Mouse (Mus musculus) ES-E14 (cell line): ENCODE data around the gene Hipk2. TPM values are rescaled to one million over a fixed set of nuclear protein-coding genes. Genes with fewer than 3 reads are reported as not detected.

Source experiments
- DNase-seq: peaks from one replicate; pipeline ENCODE4 v3.0.0-alpha.2; 2013; ENCODE audit warnings: low read depth, low spot score
- H3K27ac ChIP-seq: 2 replicates; pipeline ENCODE4 v1.5.1; 2012; ENCODE audit warnings: low read depth, mild to moderate bottlenecking, low read length, moderate library complexity, mixed read lengths; ENCODE audit not compliant: poor library complexity, insufficient read depth, severe bottlenecking
- H3K36me3 ChIP-seq: 2 replicates; pipeline ENCODE4 v1.6.1; 2012; ENCODE audit warnings: mild to moderate bottlenecking, low read length, moderate library complexity, mixed read lengths; ENCODE audit not compliant: control insufficient read depth, poor library complexity, insufficient read depth, severe bottlenecking
- H3K4me1 ChIP-seq, 2 experiments: fragments of 150-350 bp in 1 of 2; sonication (generic) in 1 of 2; 2 replicates each; pipeline ENCODE4 v1.6.1; 2012; ENCODE audit warnings: low read length in 2 of 2, mild to moderate bottlenecking in 1 of 2, mixed read lengths in 1 of 2; ENCODE audit not compliant: control insufficient read depth in 2 of 2, insufficient read depth in 2 of 2, poor library complexity in 1 of 2
- H3K4me3 ChIP-seq, 2 experiments: fragments of 150-350 bp in 1 of 2; sonication (generic) in 1 of 2; 2 replicates each; pipeline ENCODE4 v1.5.1; 2012; ENCODE audit warnings: low read length in 2 of 2, low read depth in 1 of 2, mild to moderate bottlenecking in 1 of 2, mixed read lengths in 1 of 2; ENCODE audit not compliant: insufficient read depth in 1 of 2, poor library complexity in 1 of 2, severe bottlenecking in 1 of 2
- H3K9ac ChIP-seq: 2 replicates; pipeline ENCODE4 v1.6.1; 2012; ENCODE audit warnings: low read depth, mild to moderate bottlenecking, low read length, mixed read lengths; ENCODE audit not compliant: poor library complexity, insufficient read depth, severe bottlenecking
- H3K9me3 ChIP-seq: fragments of 150-350 bp; sonication (generic); 2 replicates; pipeline ENCODE4 v1.6.1; 2012; ENCODE audit warnings: low read depth, mild to moderate bottlenecking, low read length; ENCODE audit not compliant: control insufficient read depth, insufficient read depth
- CHD2 ChIP-seq: IDR thresholded peaks from 2 replicates; pipeline ENCODE4 v1.6.1; 2014; ENCODE audit warnings: mild to moderate bottlenecking, low read depth, low read length, inconsistent platforms
- HCFC1 ChIP-seq: IDR thresholded peaks from 2 replicates; pipeline ENCODE4 v1.6.1; 2012; ENCODE audit warnings: low read length, inconsistent platforms, borderline replicate concordance; ENCODE audit not compliant: insufficient read depth
- MAFK ChIP-seq: IDR thresholded peaks from 2 replicates; pipeline ENCODE4 v1.6.1; 2014; ENCODE audit warnings: mild to moderate bottlenecking, low read depth, low read length, inconsistent platforms; ENCODE audit not compliant: insufficient read depth
- ZC3H11A ChIP-seq: IDR thresholded peaks from 2 replicates; pipeline ENCODE4 v1.6.1; 2012; ENCODE audit warnings: low read depth, mild to moderate bottlenecking, inconsistent platforms, low read length, borderline replicate concordance
- ZNF384 ChIP-seq: IDR thresholded peaks from 2 replicates; pipeline ENCODE4 v1.6.1; 2012; ENCODE audit warnings: low read depth, low read length, inconsistent platforms
- in situ Hi-C, 2 experiments: fragments of 600-800 bp; cut with MboI; formaldehyde crosslinking; loops; one replicate each; pipeline ENCODE4 v1.15.1; 2025; ENCODE audit warnings: low sequenced_read_pairs in 2 of 2, inconsistent platforms in 1 of 2; ENCODE audit not compliant: unreplicated experiment in 2 of 2
- total RNA-seq: library from RNA; depleted of rRNA; stranded (reverse); fragments of 300-350 nt; gene quantifications from 2 replicates; pipeline ENCODE4 v1.2.3, GENCODE M21; 2012

The Hipk2 gene
- total RNA-seq, 1 experiment, result 7.0 TPM

- no peak overlapping the region for H3K9ac ChIP-seq
- no peak overlapping the region for H3K27ac ChIP-seq
- H3K4me1 ChIP-seq, result no peaks in the 10 kb centered on the region
- H3K9me3 ChIP-seq, result no peaks in the 10 kb centered on the region
- H3K4me3 ChIP-seq, result no peak overlapping the region
- no peaks in the 10 kb centered on the region for H3K36me3 ChIP-seq
- TF ChIP-seq MAFK (no peak), CHD2 (no peak), ZC3H11A (no peak), HCFC1 (no peak), ZNF384 (no peak)
- no peak for DNase-seq
- in situ Hi-C loops, result loop anchor here in 1 of 2 experiments (10.0 kb wide), 1 partner anchor 264 kb away; no protein-coding TSS in a partner anchor
These were observed 32.4 kb upstream of the Hipk2 start for GRCm38 (mm10) chr6:38908401-38908800.

- no peaks in the 10 kb centered on the region for H3K36me3 ChIP-seq
- no peak for DNase-seq
- TF ChIP-seq ZC3H11A (no peak), MAFK (no peak), CHD2 (no peak), HCFC1 (no peak), ZNF384 (no peak)
- no peak overlapping the region for H3K27ac ChIP-seq
- in situ Hi-C loops, result loop anchor here in 1 of 2 experiments (10.0 kb wide), 1 partner anchor 261 kb away; no protein-coding TSS in a partner anchor
- H3K4me3 ChIP-seq, result no peak overlapping the region
- no peak overlapping the region for H3K9ac ChIP-seq
- no peaks in the 10 kb centered on the region for H3K9me3 ChIP-seq
- H3K4me1 ChIP-seq, result no peaks in the 10 kb centered on the region
These were observed 30.0 kb upstream of the Hipk2 start for GRCm38 (mm10) chr6:38906005-38906404.

- H3K9ac ChIP-seq, result no peak overlapping the region
- no peak overlapping the region for H3K4me3 ChIP-seq
- H3K9me3 ChIP-seq, result no peaks in the 10 kb centered on the region
- H3K36me3 ChIP-seq, result no peaks in the 10 kb centered on the region
- TF ChIP-seq CHD2 (no peak), HCFC1 (no peak), MAFK (no peak), ZNF384 (no peak), ZC3H11A (no peak)
- in situ Hi-C loops, result loop anchor here in 1 of 2 experiments (10.0 kb wide), 1 partner anchor 258 kb away; no protein-coding TSS in a partner anchor
- H3K4me1 ChIP-seq, result no peaks in the 10 kb centered on the region
- DNase-seq, result no peak
- H3K27ac ChIP-seq, result no peak overlapping the region
These were observed 27.0 kb upstream of the Hipk2 start for GRCm38 (mm10) chr6:38902820-38903439.

- H3K27ac ChIP-seq, result no peak overlapping the region
- in situ Hi-C loops, result loop anchor here in 1 of 2 experiments (10.0 kb wide), 1 partner anchor 257 kb away; no protein-coding TSS in a partner anchor
- H3K4me3 ChIP-seq, result no peak overlapping the region
- no peaks in the 10 kb centered on the region for H3K36me3 ChIP-seq
- H3K9ac ChIP-seq, result no peak overlapping the region
- no peak for TF ChIP-seq ZC3H11A
- no peak for TF ChIP-seq HCFC1
- TF ChIP-seq CHD2, result no peak
- TF ChIP-seq ZNF384, result no peak
- no peaks in the 10 kb centered on the region for H3K4me1 ChIP-seq
- H3K9me3 ChIP-seq, result no peaks in the 10 kb centered on the region
- DNase-seq, result no peak
These were observed 25.7 kb upstream of the Hipk2 start for GRCm38 (mm10) chr6:38901636-38902035.
